Mouse (Mus musculus) cerebellum, adult (tissue): ENCODE data around the gene Ddx58.

Experiments used
- ATAC-seq: cut with Nextera tagmentation; 2 replicates; pipeline ENCODE4 v1.9.2; 2017; ENCODE audit warnings: mild to moderate bottlenecking, moderate library complexity, mixed read lengths; ENCODE audit not compliant: insufficient number of reproducible peaks, low FRiP score, low TSS enrichment

Gene Ddx58

DNA sequence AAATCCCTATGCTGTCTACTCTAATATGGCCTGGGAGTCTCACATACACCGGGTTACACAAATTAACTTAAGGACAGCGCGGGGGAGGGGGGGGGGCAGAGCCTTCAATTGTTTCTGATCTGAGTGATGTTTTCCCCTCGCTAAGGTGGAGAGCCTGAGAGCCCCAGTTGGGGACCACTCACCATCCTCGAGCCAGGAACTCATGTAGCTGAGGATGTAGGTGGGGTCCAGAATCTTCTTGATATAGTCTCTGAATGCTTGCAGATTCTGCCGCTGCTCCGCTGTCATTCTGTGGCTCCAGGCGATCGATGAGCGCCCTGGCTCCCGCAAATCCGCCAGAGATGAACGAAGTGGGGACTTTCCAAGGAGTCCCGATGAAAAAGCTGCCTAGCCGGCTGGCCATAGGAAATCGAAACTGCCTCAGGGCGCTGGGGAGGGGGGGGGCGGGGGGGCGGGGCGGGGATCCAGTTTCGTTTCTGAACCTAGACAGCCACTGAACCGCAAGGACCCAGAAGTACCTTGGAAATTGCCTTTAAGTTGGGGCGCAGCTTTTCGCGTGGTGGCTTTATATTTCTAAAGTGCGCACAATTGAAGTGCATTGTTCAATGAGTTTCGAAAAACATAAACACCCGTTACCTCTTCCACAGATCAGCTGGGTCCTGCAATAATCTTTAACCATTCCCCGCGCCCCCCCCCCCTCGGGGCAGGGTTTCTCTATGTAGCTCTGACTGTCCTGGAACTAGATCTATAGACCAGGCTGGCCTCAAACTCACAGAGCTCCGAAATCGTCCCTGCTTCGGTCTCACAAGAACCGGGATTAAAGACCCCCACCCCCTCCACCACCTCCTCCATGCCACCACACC lies at the start of gene Ddx58:
Ddx58 (minus strand) TSS at position 420 of the 863 bp plus-strand sequence.
- peak; percentile 40; the same call in 1 of the 2 replicates for ATAC-seq

DNA sequence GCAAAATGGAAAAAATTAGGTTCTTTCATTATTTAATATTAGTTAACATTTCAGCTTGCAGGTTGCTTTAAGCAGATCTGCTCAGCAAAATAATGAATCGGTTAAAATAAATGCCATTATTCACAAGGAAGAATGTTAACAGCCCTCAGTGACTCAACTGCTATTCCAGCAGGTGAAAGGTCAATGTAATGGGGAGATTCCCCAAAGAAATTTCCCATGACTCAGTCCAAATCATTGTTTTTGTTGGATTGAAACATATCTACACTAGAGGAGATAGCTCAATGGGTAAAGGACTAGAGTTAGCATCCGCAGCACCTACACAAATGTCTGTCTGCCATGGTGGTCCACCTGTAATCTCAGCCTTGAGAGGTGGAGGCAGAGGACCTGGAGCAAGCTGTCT lies 49.4 kb upstream of the Ddx58 start:
- ATAC-seq = no peak

DNA sequence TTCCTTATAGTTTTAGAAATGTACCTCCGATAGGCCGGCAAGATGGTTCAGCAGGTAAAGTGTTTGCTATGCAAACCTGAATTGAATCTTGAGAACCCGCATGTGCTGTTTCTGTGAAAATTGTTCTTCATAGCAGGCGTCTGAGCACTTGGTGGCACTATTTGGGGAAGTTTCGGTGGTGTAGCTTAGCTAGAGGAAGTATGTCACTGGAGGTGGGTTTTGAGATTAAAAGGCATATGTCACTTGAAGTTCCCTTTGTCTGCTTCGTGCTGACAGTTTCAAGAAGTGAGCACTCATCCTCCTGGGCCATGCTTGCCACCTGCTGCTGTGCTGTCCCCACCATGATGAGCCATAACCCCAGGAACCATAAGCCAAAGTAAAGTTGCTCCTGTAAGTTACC lies 47.8 kb upstream of the Ddx58 start:
- no peak for ATAC-seq

GRCm38 (mm10) chr4:40285582-40285981 lies 46.0 kb upstream of the Ddx58 start:
- ATAC-seq = peak; percentile 58; the same call in 1 of the 2 replicates

- ATAC-seq = peak; percentile 96
Observed at GRCm38 (mm10) chr4:40279276-40279900, 39.8 kb upstream of the Ddx58 start, which contains the start of gene Ndufb6. Gene Ndufb6 (minus strand): TSS chr4:40279421.

DNA sequence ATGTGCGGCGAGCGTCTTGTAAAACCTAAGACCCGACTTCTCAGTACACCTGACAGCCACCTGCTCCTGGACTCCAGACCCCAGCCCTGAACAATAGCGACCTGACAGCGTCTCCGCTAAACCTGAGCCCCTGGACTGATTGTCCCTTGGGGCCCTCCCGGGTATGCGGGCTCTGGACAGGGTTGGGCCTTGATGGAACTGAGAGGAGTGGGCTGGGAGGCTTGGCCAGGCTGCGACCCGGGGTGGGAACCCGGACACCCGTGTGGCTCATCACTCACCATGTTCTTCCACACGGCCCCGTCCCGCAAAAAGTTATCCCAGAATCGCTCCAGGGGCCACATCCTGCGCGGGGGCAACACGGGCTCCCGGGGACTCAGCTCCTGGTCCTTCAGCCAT lies 39.2 kb upstream of the Ddx58 start:
- no peak; the same call in 1 of the 2 replicates for ATAC-seq

DNA sequence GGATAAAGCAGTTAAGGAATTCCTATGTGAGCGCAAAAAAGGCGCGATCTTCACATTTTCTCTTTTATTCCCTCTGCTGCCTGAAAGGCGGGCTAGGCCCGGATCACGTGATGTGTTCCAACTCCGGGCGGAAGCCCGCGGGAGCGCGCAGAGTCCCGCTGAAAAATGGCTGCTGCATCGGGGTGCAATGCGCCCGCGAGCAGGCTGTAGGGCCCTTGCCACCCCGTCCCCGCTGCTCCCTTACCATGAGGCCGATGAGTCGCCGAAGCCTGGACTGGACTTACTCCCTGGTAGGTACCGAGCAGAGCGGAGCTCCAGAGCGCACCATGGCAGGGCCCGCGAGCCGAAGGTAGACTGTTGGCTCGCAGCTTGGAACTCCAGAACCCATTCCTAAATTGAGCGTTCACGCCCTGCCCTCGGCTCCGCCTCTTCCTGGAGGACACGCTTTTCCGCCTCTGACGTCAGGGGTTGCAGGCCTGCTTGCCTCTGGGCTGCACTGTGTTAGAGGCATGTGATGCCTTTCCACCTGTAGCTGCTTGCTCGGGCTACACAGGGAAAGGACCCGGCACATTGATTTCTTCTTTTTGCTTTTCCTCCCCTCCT lies 29.9 kb upstream of the Ddx58 start, which contains the start of the genes Smim27 and Topors:
Smim27 (plus strand) TSS at position 150 of the 603 bp plus-strand sequence.
Topors (minus strand) TSS at position 421 of the 603 bp plus-strand sequence.
- ATAC-seq = peak; percentile 95

DNA sequence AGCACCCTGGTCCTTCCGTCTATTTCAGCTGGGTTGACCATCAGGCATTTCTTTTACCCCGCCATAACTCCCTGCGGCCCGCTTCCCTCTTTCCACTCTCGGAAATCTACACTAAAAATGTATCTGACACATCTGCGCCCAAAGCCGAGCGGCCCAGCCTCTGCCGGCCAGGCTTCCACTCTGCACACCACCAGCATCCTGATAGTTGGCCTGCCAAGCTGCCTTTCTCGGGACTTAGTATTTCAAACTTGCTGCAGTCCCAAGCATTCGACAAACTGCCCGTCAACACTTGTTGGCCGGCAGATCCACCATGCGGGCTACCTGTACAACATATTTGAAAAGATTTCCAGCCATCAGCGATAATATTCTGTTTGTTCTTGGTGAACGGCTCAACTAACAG lies 29.2 kb upstream of the Ddx58 start:
- peak; percentile 3; the same call in 1 of the 2 replicates for ATAC-seq

DNA sequence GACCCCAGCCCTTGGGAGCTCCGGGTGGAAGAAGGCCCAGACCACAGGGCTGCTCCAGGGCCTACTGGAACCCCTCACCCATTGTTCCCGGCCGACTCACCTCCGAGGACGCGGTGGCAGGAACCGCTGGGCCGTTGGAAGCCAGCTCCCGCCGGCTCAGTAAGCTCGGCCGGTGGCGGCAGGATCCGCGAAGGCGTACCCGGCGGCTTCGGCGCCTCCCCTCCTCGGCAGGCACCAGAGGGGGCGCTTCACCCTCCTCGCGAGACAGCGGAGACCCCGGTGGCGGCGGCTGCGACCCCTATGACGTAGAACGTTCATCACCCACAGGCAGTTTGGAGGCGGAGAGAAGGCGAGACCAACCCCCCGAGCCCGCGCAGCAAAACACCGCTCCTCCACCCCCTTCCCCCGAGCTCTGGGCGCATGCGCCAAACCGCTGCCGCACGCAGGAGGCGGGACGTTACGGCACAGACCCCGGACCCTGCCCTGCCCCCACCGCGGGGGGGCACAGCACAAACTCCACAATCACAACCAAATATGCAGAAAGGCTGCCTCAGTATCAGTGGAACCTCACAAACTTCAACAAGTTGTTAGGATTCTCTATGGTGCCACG lies 28.7 kb upstream of the Ddx58 start:
- ATAC-seq = peak; percentile 40

DNA sequence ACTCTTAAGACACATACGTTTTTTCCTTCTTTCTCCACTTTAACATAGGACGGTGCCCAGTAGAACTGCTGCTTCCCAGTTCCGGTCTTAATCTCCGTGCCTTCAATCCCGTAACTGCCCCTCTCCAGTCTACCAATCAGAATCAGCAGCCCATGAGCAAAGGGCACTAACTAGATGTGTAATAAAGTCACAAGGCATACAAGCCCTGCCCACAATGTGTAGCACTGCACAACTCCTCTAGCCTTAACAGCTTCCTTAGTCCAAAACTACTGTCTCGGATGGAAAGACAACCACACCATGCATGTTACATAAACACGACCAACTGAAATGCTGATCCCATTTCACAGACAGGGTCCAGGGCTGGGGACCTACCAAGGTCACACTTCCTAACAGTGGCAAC lies 28.1 kb upstream of the Ddx58 start:
- ATAC-seq = no peak

DNA sequence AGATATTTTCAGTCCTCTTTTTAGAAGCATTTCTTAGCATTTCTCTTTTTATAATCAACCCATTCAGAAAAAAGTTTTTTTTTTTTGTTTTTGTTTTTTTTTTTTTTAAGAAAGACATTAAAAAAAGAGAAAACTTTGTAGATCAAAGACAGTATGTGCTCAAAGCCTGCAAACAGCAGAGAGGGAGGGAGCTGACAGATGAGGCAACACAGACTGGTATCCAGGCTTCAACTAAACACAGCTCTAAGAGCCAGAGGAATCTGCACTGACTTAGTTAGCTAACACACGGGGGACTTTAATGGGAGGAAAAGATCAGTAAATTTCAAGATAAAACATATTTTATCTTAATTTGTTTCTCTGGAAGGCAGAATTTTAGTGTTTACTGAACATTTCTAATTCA lies 24.7 kb upstream of the Ddx58 start:
- no peak for ATAC-seq

DNA sequence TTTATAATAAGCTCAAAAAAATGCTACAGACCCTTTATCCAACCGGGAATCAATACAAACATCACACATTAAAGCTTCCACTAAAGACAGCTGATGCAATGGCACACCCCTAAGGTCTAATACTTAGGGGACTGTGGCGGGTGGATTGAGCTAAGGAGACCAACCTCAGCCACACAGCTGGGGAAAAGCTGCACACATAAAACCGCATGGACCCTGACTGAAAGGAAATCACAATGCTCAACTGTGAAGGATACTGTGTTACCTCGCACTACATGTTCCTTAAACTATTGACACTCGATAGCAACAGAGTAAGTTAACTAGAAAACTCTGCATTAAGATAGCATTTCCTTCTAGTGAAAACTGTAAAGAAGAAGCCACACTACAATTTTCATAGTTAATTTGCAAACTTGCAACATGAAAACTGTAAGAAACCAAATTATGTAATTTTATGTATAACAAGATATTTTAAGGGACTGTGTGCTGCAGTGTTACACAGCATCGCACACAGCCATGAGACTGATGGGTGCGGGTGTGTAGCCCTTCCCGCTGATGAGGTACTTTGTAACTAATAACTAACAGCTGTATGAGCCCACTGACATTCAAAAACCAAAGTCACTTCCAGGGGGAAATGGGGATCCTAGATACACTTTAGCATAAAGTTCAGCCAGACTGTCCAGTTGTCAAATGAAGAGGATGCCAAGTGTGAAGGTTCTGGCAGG lies 14.9 kb upstream of the Ddx58 start:
- no peak for ATAC-seq

DNA sequence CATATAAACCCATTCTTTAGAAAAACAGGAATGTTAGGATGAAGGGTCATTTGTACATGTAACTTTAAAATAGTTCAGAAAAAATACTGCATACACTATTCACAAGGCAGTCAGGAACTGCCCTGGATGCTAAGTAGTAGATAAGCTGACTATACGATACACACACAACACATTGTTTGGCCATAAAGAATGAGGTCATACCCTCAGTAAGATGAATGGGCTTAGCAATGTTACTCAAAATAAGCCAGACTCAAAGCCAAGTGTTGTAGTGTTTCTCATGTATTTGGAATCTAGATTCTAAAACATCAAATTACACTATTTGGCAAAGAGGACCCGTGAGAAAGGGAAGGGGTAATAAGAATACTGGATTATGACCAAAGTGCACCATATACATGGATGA lies 14.1 kb upstream of the Ddx58 start:
- ATAC-seq = no peak

DNA sequence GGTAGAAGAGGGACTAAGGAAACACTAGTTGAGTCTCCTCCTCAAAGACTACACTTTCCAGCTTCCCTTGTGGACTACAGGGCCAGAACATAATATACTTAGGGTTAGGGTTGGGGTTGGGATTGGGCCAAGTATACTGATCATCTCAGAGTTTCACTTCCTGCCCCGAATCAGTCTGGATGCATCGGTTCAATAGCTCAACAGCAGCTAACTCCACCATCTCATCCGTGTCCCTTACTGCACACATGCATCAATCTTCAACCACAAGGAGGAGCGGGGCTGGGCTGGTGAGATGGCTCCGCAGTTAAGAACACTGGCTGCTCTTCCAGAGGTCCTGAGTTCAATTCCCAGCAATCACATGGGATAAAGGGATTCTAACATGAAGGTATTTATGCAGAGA lies 11.4 kb upstream of the Ddx58 start:
- no peak for ATAC-seq

DNA sequence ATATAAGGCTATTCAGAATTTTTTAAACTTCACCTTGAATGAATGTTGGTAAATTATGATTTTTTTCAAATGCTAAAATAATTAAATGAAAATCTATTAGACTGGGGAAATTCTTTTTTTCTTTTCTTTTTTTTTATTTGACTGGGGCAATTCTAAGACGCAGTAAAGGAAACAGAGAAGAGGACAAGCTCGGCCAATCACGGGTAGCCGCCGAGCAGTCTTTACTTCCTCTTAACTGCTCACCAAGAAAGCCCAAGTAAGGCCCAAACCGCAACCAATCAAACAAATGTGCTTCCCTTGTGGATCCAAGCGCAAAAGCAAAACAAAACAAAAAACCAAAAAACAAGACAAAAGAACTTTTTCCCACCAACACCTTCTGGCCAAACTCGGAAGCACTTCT lies 4.4 kb upstream of the Ddx58 start:
- no peak for ATAC-seq

DNA sequence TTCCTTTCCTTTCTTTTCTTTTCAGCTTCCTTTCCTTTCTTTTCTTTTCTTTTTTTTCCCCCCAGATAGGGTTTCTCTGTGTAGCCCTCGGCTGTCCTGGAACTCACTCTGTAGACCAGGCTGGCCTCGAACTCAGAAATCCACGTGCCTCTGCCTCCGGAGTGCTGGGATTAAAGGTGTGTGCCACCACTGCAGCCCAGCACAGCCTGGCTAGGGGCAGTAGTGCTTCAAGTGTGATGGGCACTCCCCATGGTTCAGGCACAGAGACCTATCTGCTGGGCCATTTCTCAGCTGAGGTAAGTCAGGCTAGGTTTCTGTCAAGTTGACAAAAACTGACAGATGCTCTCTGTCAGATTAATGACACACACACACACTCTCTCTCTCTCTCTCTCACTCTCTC lies 3.4 kb upstream of the Ddx58 start:
- ATAC-seq = no peak

DNA sequence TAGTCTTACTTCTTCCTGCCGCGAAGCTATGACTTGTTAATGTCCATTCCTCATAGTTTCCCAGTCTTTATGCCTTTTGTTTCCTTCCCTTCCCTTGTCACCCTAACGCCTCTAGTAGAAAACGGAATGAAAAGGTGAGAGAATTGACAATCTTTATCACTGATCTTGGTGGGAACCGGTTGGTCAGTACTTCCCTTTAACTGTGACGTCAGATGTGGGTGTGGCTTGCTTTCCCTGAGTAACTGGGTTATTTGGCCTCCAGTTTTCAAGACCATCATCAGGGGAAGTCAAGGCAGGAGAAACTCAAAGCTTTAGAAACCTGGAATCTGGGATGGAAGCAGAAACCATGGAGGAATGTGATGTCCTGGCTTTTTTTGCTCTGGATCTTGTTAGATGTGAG lies 2.3 kb upstream of the Ddx58 start:
- ATAC-seq = no peak

GRCm38 (mm10) chr4:40240272-40240744 lies 680 bp upstream of the Ddx58 start:
- no peak for ATAC-seq

GRCm38 (mm10) chr4:40238483-40239408 lies 882 bp downstream of the Ddx58 start:
- ATAC-seq = peak; percentile 45; the same call in 1 of the 2 replicates
